Mouse (Mus musculus): ENCODE results near the gene Sema3g.

DNA sequence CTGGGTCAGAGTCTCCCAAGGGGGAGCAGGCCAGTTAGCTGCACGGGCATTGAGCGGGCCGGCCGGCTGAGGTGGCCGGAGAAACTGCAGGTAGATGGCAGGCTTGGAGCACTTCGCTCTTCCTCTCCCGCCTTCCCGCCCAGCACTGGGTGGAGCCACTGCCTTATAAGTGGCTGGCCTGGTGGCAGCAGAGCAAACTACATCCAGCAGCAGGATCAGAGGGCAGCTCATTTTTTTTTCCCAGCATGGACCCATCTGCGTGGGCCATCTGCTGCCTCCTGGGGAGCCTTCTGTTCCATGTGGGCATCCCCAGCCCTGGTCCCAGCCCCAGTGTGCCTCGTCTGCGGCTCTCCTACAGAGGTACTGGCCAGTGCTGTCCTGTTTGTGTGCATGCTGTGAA, at the start of gene Sema3g:
- TF ChIP-seq HCFC1 (IDR thresholded peaks at IDR 0.05; ENCODE audit: borderline replicate concordance, insufficient read depth, low read length) (no peak), ZC3H11A (IDR thresholded peaks at IDR 0.05; ENCODE audit: borderline replicate concordance, low read depth, low read length) (no peak)

Measured in ES-E14 (cell line).